Mouse (Mus musculus) heart, postnatal 10 days (tissue): Measurements from ENCODE around the gene Pold2. TPM values are rescaled to one million over a fixed set of nuclear protein-coding genes. Genes with fewer than 3 reads are reported as not detected.
"Not testable (repeated sequence)": the region's sequence is repeated elsewhere in the genome, so short reads cannot be mapped to it uniquely, and the experiment has no call there.

Experiments
- DNase-seq, 2 experiments: peaks; one replicate each; pipeline ENCODE4 v3.0.0; 2021
- intact Hi-C: fragments of 180-260 bp; cut with DNase I; formaldehyde crosslinking; loops from one replicate; pipeline ENCODE4 v1.15.1; 2025
- total RNA-seq, 2 experiments: library from RNA; stranded (reverse); gene quantifications; 2 replicates each; pipeline ENCODE4 v1.2.3; 2021

Gene Pold2
- total RNA-seq, 2 experiments from 2014 or later: 34.8 to 44.1 TPM

DNA sequence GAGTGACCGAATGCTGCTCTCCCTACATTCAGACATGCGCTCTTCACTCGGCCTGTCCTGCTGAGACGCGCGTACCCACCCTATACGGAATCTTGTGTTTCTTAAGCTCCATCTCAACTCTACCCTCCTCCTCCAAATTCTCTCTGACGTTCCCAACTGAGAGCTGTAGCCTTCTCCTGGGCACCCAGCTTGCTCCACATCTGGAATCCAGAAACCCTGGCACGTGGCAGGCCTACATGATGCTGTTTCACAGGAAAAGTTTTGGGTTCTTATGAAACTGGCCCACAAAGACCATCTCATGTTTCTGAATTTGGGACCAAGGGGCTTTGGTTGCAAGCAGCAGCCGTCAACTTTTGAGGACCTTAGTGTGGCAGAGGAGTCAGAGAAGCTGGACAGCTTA is 21.2 kb upstream of the Pold2 start:
- peak in 1 of 2 experiments; percentile 48 for DNase-seq
- intact Hi-C loops: no loop called here

- intact Hi-C loops: no loop called here
- DNase-seq: no peak
These were observed 20.4 kb upstream of the Pold2 start, which contains the start of gene Myl7 for GRCm38 (mm10) chr11:5898531-5898930. Myl7 (minus strand) TSS chr11:5898782.

DNA sequence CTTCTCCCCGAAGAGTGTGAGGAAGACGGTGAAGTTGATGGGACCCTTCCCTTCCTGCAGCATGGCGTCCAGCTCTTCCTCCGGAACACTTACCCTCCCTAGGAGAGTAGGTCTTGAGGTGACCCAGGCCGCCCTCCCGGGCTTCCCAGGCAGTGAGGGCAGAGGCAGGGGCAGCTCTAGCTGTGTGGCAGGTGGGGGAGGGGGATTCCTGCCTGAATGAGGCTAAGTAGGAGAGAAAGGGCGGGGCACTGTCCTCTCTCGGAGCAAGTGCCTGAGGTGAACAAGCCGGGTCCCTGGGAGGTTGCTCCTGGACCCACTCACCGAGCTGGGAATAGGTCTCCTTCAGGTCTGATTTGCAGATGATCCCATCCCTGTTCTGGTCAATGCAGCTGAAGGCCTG is 19.7 kb upstream of the Pold2 start:
- DNase-seq: no peak
- intact Hi-C loops: no loop called here

DNA sequence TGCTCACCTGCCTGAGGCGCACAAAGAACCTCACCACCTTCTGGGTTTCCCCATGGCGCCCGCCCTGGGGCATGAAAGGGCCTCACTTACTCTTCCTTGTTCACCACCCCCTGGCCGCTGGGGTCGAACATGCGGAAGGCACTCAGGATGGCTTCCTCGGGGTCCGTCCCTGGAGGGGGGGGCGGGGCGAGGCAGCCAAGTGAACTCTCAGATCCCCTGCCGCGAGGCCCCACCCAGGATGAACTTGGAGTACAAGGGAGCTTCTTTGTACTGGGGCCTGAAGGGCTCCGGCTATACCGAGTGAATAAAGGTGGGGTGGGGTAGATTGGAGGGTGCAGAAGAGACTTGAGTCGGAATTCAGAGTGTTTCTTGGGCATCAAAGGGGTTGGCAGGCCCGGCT is 19.1 kb upstream of the Pold2 start:
- intact Hi-C loops: no loop called here
- no peak for DNase-seq

DNA sequence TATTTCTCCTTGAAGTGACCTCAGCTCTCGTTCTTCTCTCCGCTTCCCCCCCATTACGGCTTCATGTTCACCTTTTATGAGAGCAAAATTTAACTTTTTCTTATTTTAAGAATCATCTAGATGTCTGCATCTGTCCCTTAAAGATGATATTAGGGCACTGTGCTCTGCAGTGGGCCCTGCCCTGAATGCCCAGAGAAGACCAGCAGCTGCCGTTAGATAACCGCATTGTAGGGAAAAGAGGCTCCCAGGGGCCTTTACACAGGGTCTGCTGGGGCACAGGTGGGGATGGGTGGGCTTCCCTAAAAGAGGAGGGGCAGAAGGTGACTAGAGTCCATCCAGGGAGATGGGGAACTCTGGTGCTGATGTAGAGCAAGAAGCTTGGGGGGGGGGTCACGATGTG is 15.7 kb upstream of the Pold2 start:
- intact Hi-C loops: no loop called here
- no peak for DNase-seq

- no peak for DNase-seq
- intact Hi-C loops: no loop called here
These were observed 14.8 kb upstream of the Pold2 start for GRCm38 (mm10) chr11:5892810-5893368.

- peak; percentile 53 to 55 for DNase-seq
- intact Hi-C loops: no loop called here
These were observed 14.1 kb upstream of the Pold2 start for GRCm38 (mm10) chr11:5892151-5892591.

- not testable (repeated sequence) for DNase-seq
- intact Hi-C loops: loop anchor here (5.0 kb wide), 4 partner anchors 36 to 401 kb away; partner anchors contain the start of gene Dbnl
These were observed 10.5 kb upstream of the Pold2 start for GRCm38 (mm10) chr11:5888563-5888962.

GRCm38 (mm10) chr11:5887250-5887649 is 9.2 kb upstream of the Pold2 start:
- no peak for DNase-seq
- intact Hi-C loops: loop anchor here (5.0 kb wide), 4 partner anchors 35 to 400 kb away; partner anchors contain the start of gene Dbnl

- intact Hi-C loops: loop anchor here (5.0 kb wide), 4 partner anchors 34 to 399 kb away; partner anchors contain the start of gene Dbnl
- DNase-seq: peak; percentile 73 to 88
These were observed 8.1 kb upstream of the Pold2 start for GRCm38 (mm10) chr11:5886187-5886586.

GRCm38 (mm10) chr11:5882518-5882917 is 4.4 kb upstream of the Pold2 start:
- no peak for DNase-seq
- intact Hi-C loops: no loop called here

DNA sequence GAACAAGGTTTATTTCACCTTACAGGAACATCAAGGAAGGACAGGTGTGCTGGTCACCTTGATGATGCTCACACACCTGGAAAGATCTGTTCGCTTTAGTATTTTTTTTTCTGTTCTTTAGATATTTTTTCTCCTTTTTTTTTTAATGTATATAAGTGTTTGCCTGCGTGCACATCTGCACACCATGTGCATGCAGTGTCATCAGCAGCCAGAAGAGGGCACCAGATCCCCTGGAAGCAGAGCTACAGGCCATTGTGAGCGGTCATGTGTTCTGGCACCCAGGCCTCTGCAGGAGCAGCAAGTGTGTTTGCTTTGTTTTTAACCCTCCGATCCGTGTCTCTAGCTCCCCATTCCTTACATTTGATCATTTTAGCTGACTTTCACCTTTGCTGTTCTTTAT is 1.8 kb upstream of the Pold2 start:
- DNase-seq: peak; percentile 53 to 72
- intact Hi-C loops: loop anchor here (5.0 kb wide), 1 partner anchor 88 kb away; no protein-coding TSS in a partner anchor

DNA sequence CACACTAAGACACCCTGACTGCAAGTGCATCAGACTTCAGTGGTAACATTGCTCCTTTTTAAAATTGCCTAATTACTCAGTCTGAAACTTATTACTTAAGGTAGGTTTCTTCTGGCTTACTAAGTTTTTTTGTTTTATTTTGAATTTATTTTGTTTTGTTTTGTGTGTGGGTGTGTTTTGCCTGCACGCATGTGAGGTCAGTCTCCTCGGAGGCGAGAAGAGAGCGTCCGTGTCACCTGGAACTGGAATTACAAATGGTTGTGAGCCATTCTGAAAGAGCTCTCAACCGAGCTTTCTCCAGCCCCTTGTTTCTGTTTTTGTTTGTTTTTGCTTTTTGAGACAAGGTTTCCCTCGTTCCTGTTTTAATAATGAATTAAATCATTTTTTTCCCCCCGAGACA is 569 bp upstream of the Pold2 start:
- no peak for DNase-seq
- intact Hi-C loops: loop anchor here (1.0 to 5.0 kb wide), 2 partner anchors 40 to 86 kb away; partner anchors contain the start of gene Polm

GRCm38 (mm10) chr11:5877421-5877820 is 671 bp downstream of the Pold2 start:
- DNase-seq: no peak
- intact Hi-C loops: loop anchor here (5.0 kb wide), 1 partner anchor 85 kb away; no protein-coding TSS in a partner anchor

DNA sequence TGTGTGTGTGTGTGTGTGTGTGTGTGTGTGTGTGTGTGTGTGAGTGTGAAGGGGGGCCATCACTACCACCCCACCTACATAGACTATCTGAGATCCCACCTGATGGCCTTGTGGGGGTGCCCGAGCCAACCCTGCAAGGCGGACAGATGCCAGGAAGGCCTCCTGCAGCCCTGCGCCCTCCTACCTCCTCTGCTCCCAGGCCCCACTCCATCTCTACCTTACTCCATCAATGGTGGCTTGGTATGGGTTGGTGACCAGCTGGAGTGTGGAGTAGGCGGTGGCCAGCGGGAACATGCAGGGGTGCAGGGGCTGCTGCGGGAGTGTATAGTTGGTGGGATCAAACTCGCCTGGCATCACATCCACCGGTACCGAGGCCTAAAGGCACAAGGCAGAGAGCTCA is 4.9 kb downstream of the Pold2 start:
- intact Hi-C loops: no loop called here
- no peak for DNase-seq

DNA sequence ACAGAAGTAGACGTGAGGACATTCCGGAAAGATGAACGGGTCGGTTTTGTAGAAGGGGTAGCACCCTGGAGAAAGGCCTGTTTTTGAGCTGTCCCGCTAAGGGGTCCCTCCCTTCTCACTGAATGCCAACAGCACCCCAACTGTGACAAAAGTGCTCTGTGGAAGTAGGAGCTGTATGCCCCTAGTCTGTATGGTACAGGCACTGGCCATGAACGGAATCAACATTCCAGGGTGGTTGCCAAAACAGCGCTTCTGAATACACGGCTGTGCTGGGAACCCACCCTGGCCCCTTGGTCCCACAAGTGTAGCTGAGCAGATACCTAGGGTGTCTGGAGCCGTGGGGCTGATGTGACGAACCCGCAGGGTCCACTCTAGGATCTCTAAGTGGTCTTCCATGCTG is 5.4 kb downstream of the Pold2 start:
- intact Hi-C loops: no loop called here

GRCm38 (mm10) chr11:5870069-5870468 is 8.0 kb downstream of the Pold2 start:
- no peak for DNase-seq
- intact Hi-C loops: no loop called here

More for the DNA sequence above, 5.4 kb downstream of the Pold2 start:
- no peak for DNase-seq

DNA sequence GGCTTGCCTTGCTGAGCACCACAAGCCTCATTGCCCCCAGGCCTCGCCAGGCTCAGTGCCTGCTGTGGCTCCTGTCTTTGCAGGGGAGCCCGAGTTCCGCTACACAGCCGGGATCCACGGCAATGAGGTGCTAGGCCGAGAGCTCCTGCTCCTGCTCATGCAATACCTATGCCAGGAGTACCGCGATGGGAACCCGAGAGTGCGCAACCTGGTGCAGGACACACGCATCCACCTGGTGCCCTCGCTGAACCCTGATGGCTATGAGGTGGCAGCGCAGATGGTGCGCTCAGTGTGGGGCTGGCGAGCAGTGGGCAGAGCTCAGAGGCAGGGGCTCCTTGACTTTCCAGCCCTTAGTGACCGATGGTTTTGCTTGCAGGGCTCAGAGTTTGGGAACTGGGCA is 8.8 kb downstream of the Pold2 start:
- intact Hi-C loops: no loop called here
- no peak for DNase-seq

DNA sequence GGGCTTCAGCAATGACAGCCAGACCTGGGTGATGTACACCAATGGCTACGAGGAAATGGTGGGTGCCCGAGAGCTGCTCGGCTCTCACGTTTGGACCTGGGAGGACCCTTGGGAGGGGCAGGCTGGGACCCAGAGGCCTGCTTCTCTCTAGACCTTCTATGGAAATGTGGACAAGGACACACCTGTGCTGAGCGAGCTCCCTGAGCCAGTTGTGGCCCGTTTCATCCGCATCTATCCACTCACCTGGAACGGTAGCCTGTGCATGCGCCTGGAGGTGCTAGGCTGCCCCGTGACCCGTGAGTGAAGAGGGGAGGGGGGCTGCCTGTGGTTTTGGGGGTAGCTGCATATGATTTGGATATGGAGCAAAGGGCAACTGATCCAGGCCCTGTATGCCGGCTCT is 9.8 kb downstream of the Pold2 start:
- intact Hi-C loops: no loop called here

DNA sequence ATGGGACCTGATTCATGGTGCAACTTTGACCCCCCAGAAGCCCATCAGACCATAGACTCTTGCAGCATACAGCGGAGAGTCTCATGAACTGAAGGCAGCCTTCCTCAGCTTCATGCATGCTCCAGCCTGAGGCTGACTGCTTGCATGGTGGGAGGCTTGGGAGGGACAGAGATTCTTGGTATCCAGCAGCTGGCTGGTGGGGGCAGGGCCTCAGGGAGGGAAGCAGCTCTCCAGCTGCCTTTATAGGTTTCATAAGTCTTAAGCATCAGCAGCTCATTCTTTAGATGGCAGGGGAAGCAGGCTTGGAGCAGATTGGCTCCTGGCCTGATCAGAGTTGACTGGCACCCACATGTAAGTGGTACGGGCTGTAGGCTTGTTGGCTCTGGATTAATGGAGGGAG is 10.9 kb downstream of the Pold2 start:
- intact Hi-C loops: no loop called here
- no peak for DNase-seq

More for the DNA sequence above, 9.8 kb downstream of the Pold2 start:
- no peak for DNase-seq

DNA sequence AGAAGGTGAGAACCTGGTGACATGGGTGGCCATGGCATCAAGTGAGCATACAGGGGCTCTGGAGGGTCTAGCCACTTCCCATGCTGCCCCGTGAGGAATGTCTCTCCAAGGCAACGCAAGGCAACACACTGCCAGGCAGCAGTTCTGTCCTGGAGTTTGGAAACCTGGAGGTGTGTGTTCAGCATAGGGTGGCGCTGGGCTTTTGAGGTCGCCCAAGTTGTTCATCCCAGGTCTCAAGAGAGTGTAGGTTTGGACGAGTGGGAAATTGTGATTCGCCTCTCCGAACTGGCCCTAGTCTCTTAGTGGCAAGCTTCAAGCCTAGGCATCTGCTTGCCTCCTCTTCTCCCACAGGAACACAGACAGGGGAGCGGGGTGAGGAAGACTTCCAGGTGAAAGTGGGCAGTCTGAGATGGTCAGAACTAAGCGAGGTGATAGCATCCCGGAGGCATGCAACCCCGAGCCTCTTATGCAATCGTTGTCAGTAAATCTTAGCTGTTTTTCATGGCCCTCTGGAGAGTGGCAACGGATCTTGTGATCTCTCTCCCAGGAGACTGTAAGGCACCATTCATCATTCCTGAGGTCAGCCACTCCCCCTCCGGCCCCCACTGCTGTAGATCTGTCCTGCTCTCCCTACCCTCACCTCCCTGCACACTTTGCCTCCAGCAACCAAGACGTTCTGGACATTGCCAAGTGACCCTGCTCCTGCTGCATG is 15.5 kb downstream of the Pold2 start:
- intact Hi-C loops: no loop called here
- DNase-seq: no peak
